Mouse (Mus musculus) kidney, postnatal 10 days (tissue): ENCODE measurements around the gene Ddx60.

ENCODE experiments used
- DNase-seq: peaks from one replicate; pipeline ENCODE4 v3.0.0; 2021; ENCODE audit warnings: mixed read lengths

Ddx60 gene

GRCm38 (mm10) chr8:61989464-61989863 is 61.6 kb downstream of the Ddx60 start:
- DNase-seq, result no peak

- no peak for DNase-seq
Measured at GRCm38 (mm10) chr8:61992796-61993195, 64.9 kb downstream of the Ddx60 start.

GRCm38 (mm10) chr8:61997125-61997524 is 69.2 kb downstream of the Ddx60 start:
- no peak for DNase-seq

- no peak for DNase-seq
Measured at GRCm38 (mm10) chr8:62014166-62014565, 86.3 kb downstream of the Ddx60 start.

GRCm38 (mm10) chr8:62014582-62014981 is 86.7 kb downstream of the Ddx60 start:
- DNase-seq, result no peak

GRCm38 (mm10) chr8:62034351-62034750 is 106.5 kb downstream of the Ddx60 start:
- peak; percentile 28 for DNase-seq

- DNase-seq, result peak; percentile 13
Measured at GRCm38 (mm10) chr8:62046809-62047208, 118.9 kb downstream of the Ddx60 start.

GRCm38 (mm10) chr8:62060357-62060756 is 132.5 kb downstream of the Ddx60 start:
- peak; percentile 22 for DNase-seq

- no peak for DNase-seq
Measured at GRCm38 (mm10) chr8:62068305-62068704, 140.4 kb downstream of the Ddx60 start.

GRCm38 (mm10) chr8:62080195-62080802 is 152.4 kb downstream of the Ddx60 start:
- DNase-seq, result no peak

- no peak for DNase-seq
Measured at GRCm38 (mm10) chr8:62081804-62082203, 153.9 kb downstream of the Ddx60 start.
